Mouse (Mus musculus) small intestine, adult 2 months (tissue): ENCODE data around the gene Eif4g3.

Experiments used
- CTCF ChIP-seq: fragments of 200-500 bp; IDR thresholded peaks from 2 replicates; pipeline ENCODE4 v1.5.1; 2012; ENCODE audit warnings: low read depth, mild to moderate bottlenecking, control low read depth, inconsistent platforms, low read length, moderate library complexity, mixed read lengths; ENCODE audit not compliant: insufficient replicate concordance, insufficient read length; ENCODE audit errors: extremely low read depth
- POLR2A ChIP-seq: fragments of 200-500 bp; IDR thresholded peaks from 2 replicates; pipeline ENCODE4 v1.6.1; 2012; ENCODE audit warnings: low read depth, mild to moderate bottlenecking, control low read depth, inconsistent platforms, low read length, moderate library complexity

DNA sequence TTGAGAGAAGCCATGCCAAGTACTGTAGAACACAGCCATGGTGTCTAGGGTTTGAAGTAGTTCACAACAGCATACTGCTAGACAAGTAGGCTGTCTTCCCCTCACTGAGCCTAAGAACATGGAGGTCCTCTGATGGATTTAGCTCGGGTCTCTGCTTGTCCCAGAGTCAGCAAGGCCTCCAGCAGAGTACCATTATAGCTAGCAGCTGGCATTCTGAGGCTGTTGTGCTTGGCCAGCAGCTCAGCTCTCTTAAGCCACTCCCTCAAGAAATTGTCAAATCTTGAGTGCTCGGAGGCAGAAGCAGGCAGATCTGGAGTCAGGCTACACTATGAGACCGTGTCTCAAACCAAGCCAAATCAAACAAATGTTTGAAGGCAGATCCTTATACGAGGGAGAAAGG is 5.4 kb downstream of the Eif4g3 start:
- TF ChIP-seq CTCF (no peak), POLR2A (no peak)
